Mouse (Mus musculus): ENCODE measurements at regions not wholly inside any gene's neighbourhood (a gene's known extent, or its start where the extent isn't known, plus 50 kb on each side); places are given as distances from the start of the nearest gene placed in this dataset.
"Not testable (repeated sequence)": the region's sequence is repeated elsewhere in the genome, so short reads cannot be mapped to it uniquely, and the experiment has no call there.

GRCm38 (mm10) chr3:126011269-126011668, 72.8 kb upstream of the Ugt8a start:
- peak; percentile 20 for DNase-seq

GRCm38 (mm10) chr3:126016166-126016565, 77.7 kb upstream of the Ugt8a start:
- no peak for DNase-seq

- DNase-seq, result no peak
Observed at GRCm38 (mm10) chr3:126044327-126044726, 105.9 kb upstream of the Ugt8a start.

GRCm38 (mm10) chr3:126044861-126045260, 106.4 kb upstream of the Ugt8a start:
- no peak for DNase-seq

- peak; percentile 8 for DNase-seq
Observed at GRCm38 (mm10) chr3:126045992-126046786, 107.8 kb upstream of the Ugt8a start.

- DNase-seq, result no peak
Observed at GRCm38 (mm10) chr3:126058585-126058984, 120.2 kb upstream of the Ugt8a start.

GRCm38 (mm10) chr3:126105086-126105485, 166.7 kb upstream of the Ugt8a start:
- no peak for DNase-seq

- DNase-seq, result no peak
Observed at GRCm38 (mm10) chr3:126109371-126109770, 171.0 kb upstream of the Ugt8a start.

GRCm38 (mm10) chr3:126117849-126118248, 179.4 kb upstream of the Ugt8a start:
- no peak for DNase-seq

- DNase-seq, result no peak
Observed at GRCm38 (mm10) chr3:126122323-126123259, 184.2 kb upstream of the Ugt8a start.

GRCm38 (mm10) chr3:126166542-126166941, 196.9 kb upstream of the Arsj start:
- DNase-seq, result no peak

GRCm38 (mm10) chr3:126209024-126209423, 154.5 kb upstream of the Arsj start:
- DNase-seq, result no peak

- no peak for DNase-seq
Observed at GRCm38 (mm10) chr3:126210226-126210625, 153.3 kb upstream of the Arsj start.

GRCm38 (mm10) chr3:126227575-126227974, 135.9 kb upstream of the Arsj start:
- no peak for DNase-seq

GRCm38 (mm10) chr3:126245834-126246233, 117.7 kb upstream of the Arsj start:
- DNase-seq, result no peak

- DNase-seq, result peak; percentile 26
Observed at GRCm38 (mm10) chr3:126261270-126261669, 102.2 kb upstream of the Arsj start.

- DNase-seq, result not testable (repeated sequence)
Observed at GRCm38 (mm10) chr3:126272027-126272426, 91.5 kb upstream of the Arsj start.

- DNase-seq, result no peak
Observed at GRCm38 (mm10) chr3:126273566-126273965, 89.9 kb upstream of the Arsj start.

- DNase-seq, result no peak
Observed at GRCm38 (mm10) chr3:126276008-126276700, 87.3 kb upstream of the Arsj start.

- peak; percentile 25 for DNase-seq
Observed at GRCm38 (mm10) chr3:126284294-126285090, 79.0 kb upstream of the Arsj start.

GRCm38 (mm10) chr3:126292259-126292658, 71.2 kb upstream of the Arsj start:
- DNase-seq, result no peak

- no peak for DNase-seq
Observed at GRCm38 (mm10) chr3:126292830-126293229, 70.7 kb upstream of the Arsj start.

Data from retina, postnatal 1 day (tissue).